Mouse (Mus musculus): ENCODE measurements around the gene Slc8b1. TPM values are rescaled to one million over a fixed set of nuclear protein-coding genes. Genes with fewer than 3 reads are reported as not detected.

Gene Slc8b1
- total RNA-seq, 2 experiments from 2014 or later, result 12.5 to 13.0 TPM

- intact Hi-C loops (cut with DNase I; ENCODE audit: low total_unique reads), result no loop called here
- DNase-seq, result no peak
Observed at GRCm38 (mm10) chr5:120516221-120516984, 5.4 kb downstream of the Slc8b1 start.

- DNase-seq, result peak; percentile 72
- intact Hi-C loops (cut with DNase I; ENCODE audit: low total_unique reads), result no loop called here
Observed at GRCm38 (mm10) chr5:120517552-120517951, 6.6 kb downstream of the Slc8b1 start.

GRCm38 (mm10) chr5:120522649-120523048 is 11.7 kb downstream of the Slc8b1 start:
- intact Hi-C loops (cut with DNase I; ENCODE audit: low total_unique reads), result loop anchor here (5.0 kb wide), 2 partner anchors 35 to 80 kb away; no protein-coding TSS in a partner anchor
- DNase-seq, result no peak

GRCm38 (mm10) chr5:120524736-120525135 is 13.8 kb downstream of the Slc8b1 start:
- DNase-seq, result no peak
- intact Hi-C loops (cut with DNase I; ENCODE audit: low total_unique reads), result loop anchor here (5.0 kb wide), 2 partner anchors 33 to 78 kb away; no protein-coding TSS in a partner anchor

DNA sequence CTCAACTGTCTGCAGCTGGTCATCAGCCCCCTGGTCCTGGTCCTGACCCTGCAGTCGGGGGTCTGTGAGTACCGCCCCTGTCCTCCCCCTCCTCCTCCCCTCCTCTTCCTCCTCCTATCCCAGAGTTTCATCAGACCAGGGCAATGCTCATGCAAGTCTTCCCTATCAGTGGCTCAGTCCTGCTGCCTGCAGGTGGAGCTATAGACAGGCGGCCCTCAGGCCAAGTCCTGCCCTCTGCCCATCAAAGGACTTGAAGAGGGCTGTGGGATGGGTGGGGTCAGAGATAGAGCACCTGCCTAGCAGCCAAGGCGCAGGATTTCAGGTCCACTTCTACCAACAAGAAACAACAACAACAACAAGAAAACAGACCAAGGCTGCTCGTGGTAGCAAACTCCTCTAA is 14.8 kb downstream of the Slc8b1 start:
- intact Hi-C loops (cut with DNase I; ENCODE audit: low total_unique reads), result no loop called here
- DNase-seq, result no peak

- intact Hi-C loops (cut with DNase I; ENCODE audit: low total_unique reads), result no loop called here
- no peak for DNase-seq
Observed at GRCm38 (mm10) chr5:120526311-120526710, 15.3 kb downstream of the Slc8b1 start.

- DNase-seq, result no peak
- intact Hi-C loops (cut with DNase I; ENCODE audit: low total_unique reads), result no loop called here
Observed at GRCm38 (mm10) chr5:120527296-120527964, 16.5 kb downstream of the Slc8b1 start.

GRCm38 (mm10) chr5:120531631-120532030 is 20.7 kb downstream of the Slc8b1 start:
- no peak for DNase-seq
- intact Hi-C loops (cut with DNase I; ENCODE audit: low total_unique reads), result no loop called here

DNA sequence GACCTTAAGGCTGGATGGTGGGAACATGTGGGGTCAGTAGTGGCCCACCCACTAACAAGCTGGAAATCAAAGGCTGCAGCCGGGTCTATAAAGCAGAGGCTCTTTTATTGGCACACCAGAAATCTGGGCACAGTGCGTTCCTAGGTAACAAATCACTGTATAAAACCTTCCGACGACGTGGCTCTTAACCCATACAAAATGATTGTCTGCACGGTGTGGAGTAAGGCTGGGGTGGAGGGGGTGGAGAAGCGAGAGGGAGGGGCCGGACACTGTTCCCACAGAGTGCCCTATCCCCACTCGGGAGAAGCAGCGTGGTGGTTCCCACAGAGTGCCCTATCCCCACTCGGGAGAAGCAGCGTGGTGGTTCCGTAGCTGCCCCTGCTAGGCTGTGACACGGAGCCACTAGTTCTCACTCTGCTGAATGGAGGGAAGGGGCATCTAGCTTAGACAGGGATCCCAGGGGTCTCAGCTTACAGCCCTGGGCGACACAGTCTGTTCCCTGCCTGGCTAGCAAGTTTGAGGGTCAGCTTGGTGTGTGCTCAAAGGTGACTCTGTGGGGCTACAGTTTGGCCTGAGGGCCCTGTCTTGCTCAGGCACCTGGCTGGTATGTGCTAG is 23.2 kb downstream of the Slc8b1 start:
- intact Hi-C loops (cut with DNase I; ENCODE audit: low total_unique reads), result no loop called here

DNA sequence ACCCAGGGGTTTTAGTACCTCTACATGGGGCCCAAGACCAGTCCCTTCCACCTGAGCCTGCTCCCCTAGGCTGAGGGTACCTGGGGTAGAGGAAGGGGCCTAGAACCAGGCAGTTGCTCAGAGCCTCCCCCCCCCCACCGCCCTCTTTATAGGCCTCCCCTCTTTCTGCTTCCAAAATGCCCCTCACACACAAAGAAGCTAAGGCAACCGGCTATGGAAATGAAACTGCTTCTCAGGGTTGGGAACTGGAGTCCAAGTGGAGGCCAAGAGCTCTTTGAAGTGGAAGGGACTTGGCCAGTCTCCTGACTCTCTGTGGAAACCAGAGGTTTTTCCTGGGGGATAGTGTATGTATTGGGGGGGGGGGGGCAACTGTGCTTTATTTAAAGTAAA is 23.7 kb downstream of the Slc8b1 start:
- no peak for DNase-seq

More for the DNA sequence above, 23.2 kb downstream of the Slc8b1 start:
- DNase-seq, result no peak

GRCm38 (mm10) chr5:120536046-120536445 is 25.1 kb downstream of the Slc8b1 start:
- DNase-seq, result peak; percentile 38
- intact Hi-C loops (cut with DNase I; ENCODE audit: low total_unique reads), result no loop called here

More for the DNA sequence above, 23.7 kb downstream of the Slc8b1 start:
- intact Hi-C loops (cut with DNase I; ENCODE audit: low total_unique reads), result no loop called here

DNA sequence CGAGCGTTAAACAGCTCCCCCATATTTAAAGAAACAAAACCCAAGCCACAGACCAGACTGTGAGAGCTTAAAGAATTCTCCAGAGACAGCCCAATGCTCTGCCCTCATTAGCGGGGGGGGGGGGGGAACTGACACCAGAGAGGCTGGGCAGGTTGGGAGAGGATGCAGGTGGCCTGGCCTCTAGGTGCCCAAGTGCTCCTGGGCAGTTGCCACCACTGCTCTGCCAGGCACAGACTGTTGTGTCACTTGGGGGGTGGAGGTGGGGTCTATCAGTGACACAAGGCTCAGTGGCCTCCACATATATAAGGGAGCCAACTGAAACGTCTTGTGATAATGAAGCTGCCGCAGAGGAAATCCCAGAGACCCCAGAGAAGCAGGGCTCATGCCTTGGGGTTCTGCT is 25.7 kb downstream of the Slc8b1 start:
- no peak for DNase-seq
- intact Hi-C loops (cut with DNase I; ENCODE audit: low total_unique reads), result no loop called here

- intact Hi-C loops (cut with DNase I; ENCODE audit: low total_unique reads), result no loop called here
- no peak for DNase-seq
Observed at GRCm38 (mm10) chr5:120548236-120548850, 37.4 kb downstream of the Slc8b1 start.

DNA sequence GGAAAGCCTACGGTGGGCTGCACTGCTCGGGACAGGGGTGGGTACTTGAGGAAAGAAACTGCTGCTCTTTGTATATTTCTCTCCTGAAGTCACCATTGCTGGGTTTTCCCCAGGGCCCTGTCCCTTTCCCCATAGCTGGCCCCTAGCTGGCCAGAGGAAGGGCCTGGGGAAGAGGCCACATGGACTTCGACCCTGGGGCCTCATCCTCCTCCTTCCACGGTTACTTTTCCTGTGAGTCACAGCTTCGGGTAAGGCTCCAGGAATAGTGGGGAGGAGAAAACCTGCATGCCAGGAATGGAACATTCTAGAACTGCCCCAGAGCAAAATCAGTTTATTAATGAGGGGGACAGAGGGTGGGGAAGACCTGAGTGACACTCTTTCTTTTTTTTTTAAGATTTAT is 39.2 kb downstream of the Slc8b1 start:
- DNase-seq, result no peak
- intact Hi-C loops (cut with DNase I; ENCODE audit: low total_unique reads), result no loop called here

- intact Hi-C loops (cut with DNase I; ENCODE audit: low total_unique reads), result no loop called here
- DNase-seq, result no peak
Observed at GRCm38 (mm10) chr5:120550673-120551072, 39.7 kb downstream of the Slc8b1 start.

DNA sequence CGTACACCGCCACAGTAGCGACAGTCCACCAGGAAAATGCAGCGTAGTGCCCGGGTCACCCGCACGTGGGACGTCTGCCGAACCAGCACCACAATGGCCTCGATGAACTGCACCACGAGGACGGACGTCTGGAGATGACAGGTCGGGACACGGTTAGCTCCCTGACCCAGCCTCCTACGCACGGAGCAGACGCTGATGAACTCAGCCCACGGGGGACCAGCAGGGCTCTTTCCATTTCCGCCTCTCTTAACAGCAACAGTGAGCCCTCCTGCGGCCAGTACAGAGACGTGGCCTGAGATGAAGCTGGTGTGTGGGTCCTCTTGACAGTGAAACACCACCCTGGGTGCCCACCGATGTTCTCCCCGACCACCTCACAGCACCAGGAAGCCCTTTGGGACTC is 44.9 kb downstream of the Slc8b1 start:
- intact Hi-C loops (cut with DNase I; ENCODE audit: low total_unique reads), result loop anchor here (5.0 kb wide), 2 partner anchors 34 to 46 kb away; no protein-coding TSS in a partner anchor

GRCm38 (mm10) chr5:120558041-120558440 is 47.1 kb downstream of the Slc8b1 start:
- no peak for DNase-seq
- intact Hi-C loops (cut with DNase I; ENCODE audit: low total_unique reads), result loop anchor here (2.0 to 5.0 kb wide), 3 partner anchors 19 to 44 kb away; no protein-coding TSS in a partner anchor

More for the DNA sequence above, 44.9 kb downstream of the Slc8b1 start:
- DNase-seq, result no peak

- DNase-seq, result peak; percentile 41
- intact Hi-C loops (cut with DNase I; ENCODE audit: low total_unique reads), result loop anchor here (2.0 to 5.0 kb wide), 3 partner anchors 20 to 44 kb away; no protein-coding TSS in a partner anchor
Observed at GRCm38 (mm10) chr5:120558762-120559161, 47.8 kb downstream of the Slc8b1 start.

DNA sequence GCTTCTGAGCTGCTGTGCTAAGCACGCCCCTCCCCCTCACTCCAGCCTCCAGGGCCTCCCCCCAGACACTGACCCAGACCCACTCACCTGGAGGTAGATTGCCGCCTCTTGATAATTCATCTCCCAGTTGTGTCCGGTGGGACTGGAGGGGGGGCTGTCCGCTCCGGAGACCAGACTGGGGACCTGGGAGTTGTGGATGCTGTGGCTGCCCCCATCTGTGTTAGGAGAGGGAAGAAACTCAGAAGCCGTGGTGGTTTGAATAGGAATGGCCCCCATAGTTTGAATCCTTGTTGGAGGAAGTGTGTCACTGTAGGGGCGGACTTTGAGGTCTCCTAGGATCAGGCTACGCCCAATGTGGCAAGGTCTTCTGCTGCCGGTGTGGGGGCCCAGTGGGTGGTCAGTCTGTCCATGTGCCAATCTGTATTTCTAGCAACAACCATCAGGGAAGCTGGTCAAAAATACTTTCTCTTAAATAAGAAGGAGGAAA is 49.2 kb downstream of the Slc8b1 start:
- DNase-seq, result no peak
- intact Hi-C loops (cut with DNase I; ENCODE audit: low total_unique reads), result no loop called here
